Mouse (Mus musculus) intestine, postnatal 0 days (tissue): ENCODE measurements at regions not wholly inside any gene's neighbourhood (a gene's known extent, or its start where the extent isn't known, plus 50 kb on each side); places are given as distances from the start of the nearest gene placed in this dataset.

Source experiments
- ATAC-seq: fragments of 200-750 bp; cut with Nextera tagmentation; 2 replicates; pipeline ENCODE4 v1.8.0; 2017; ENCODE audit warnings: mild to moderate bottlenecking, moderate TSS enrichment, moderate library complexity
- H3K27ac ChIP-seq: fragments of 300-500 bp; sonication (generic); 2 replicates; pipeline ENCODE4 v1.5.1; 2014; ENCODE audit warnings: mild to moderate bottlenecking, low read depth, low read length, moderate library complexity
- H3K27me3 ChIP-seq: fragments of 300-500 bp; sonication (generic); replicated peaks from 2 replicates; pipeline ENCODE4 v1.6.1; 2014; ENCODE audit warnings: low read length, mixed read lengths; ENCODE audit not compliant: control insufficient read depth, insufficient read depth
- H3K36me3 ChIP-seq: fragments of 300-500 bp; sonication (generic); 2 replicates; pipeline ENCODE4 v1.6.1; 2014; ENCODE audit warnings: mild to moderate bottlenecking, moderate library complexity; ENCODE audit not compliant: control insufficient read depth, insufficient read depth
- H3K4me1 ChIP-seq: fragments of 300-500 bp; sonication (generic); replicated peaks from 2 replicates; pipeline ENCODE4 v1.6.1; 2014; ENCODE audit warnings: antibody characterized with exemption, low read length, mixed read lengths; ENCODE audit not compliant: control insufficient read depth, insufficient read depth
- H3K4me2 ChIP-seq: fragments of 300-500 bp; sonication (generic); replicated peaks from 2 replicates; pipeline ENCODE4 v1.6.1; 2014; ENCODE audit warnings: low read depth, mild to moderate bottlenecking, moderate library complexity
- H3K4me3 ChIP-seq: fragments of 300-500 bp; sonication (generic); 2 replicates; pipeline ENCODE4 v1.5.1; 2014; ENCODE audit warnings: low read depth, low read length
- H3K9ac ChIP-seq: fragments of 300-500 bp; sonication (generic); 2 replicates; pipeline ENCODE4 v1.6.1; 2014; ENCODE audit warnings: mild to moderate bottlenecking, low read depth, low read length
- H3K9me3 ChIP-seq: fragments of 300-500 bp; sonication (generic); 2 replicates; pipeline ENCODE4 v1.6.1; 2016; ENCODE audit warnings: mixed run types; ENCODE audit not compliant: control insufficient read depth
- CTCF ChIP-seq: sonication (generic); IDR thresholded peaks from 2 replicates; pipeline ENCODE4 v1.5.1; 2016; ENCODE audit warnings: low read depth, mild to moderate bottlenecking, control low read depth, antibody characterized with exemption, moderate library complexity
- WGBS: fragments of 180-500 bp; shearing (Covaris S2); extraction: QIAGEN DNeasy Blood & Tissue Kit; methylation state at CpG from one replicate; pipeline ENCODE4 v1.1.7; 2014; 5-methylcytosine and 5-hydroxymethylcytosine counted together

GRCm38 (mm10) chr13:6201516-6201915 is 340.2 kb downstream of the Klf6 start:
- Histone ChIP-seq H3K4me2 (no peak overlapping the region), H3K4me1 (no peaks in the 10 kb centered on the region), H3K4me3 (no peak overlapping the region), H3K27me3 (no peaks in the 10 kb centered on the region), H3K36me3 (no peaks in the 10 kb centered on the region), H3K27ac (no peak overlapping the region), H3K9me3 (no peaks in the 10 kb centered on the region), H3K9ac (no peak overlapping the region)
- WGBS = 85% methylated on average over 1 of the region's 1 CpGs
- ATAC-seq = no peak
- TF ChIP-seq CTCF = no peak

- no peaks in the 10 kb centered on the region for H3K4me1 ChIP-seq
- H3K27me3 ChIP-seq = no peaks in the 10 kb centered on the region
- H3K27ac ChIP-seq = no peak overlapping the region
- TF ChIP-seq CTCF = no peak
- no peak for ATAC-seq
- no peaks in the 10 kb centered on the region for H3K36me3 ChIP-seq
- H3K9me3 ChIP-seq = no peaks in the 10 kb centered on the region
- WGBS = 65% methylated on average over 4 of the region's 4 CpGs
- no peak overlapping the region for H3K9ac ChIP-seq
- no peak overlapping the region for H3K4me3 ChIP-seq
- H3K4me2 ChIP-seq = no peak overlapping the region
These were observed 343.1 kb upstream of the Pitrm1 start for GRCm38 (mm10) chr13:6204801-6205200.

- Histone ChIP-seq H3K9ac (no peak overlapping the region), H3K27ac (no peak overlapping the region), H3K9me3 (no peaks in the 10 kb centered on the region), H3K4me1 (no peaks in the 10 kb centered on the region), H3K27me3 (no peaks in the 10 kb centered on the region), H3K4me3 (no peak overlapping the region), H3K4me2 (no peak overlapping the region), H3K36me3 (no peaks in the 10 kb centered on the region)
- WGBS = 58% methylated on average over 2 of the region's 2 CpGs
- TF ChIP-seq CTCF = no peak
- no peak for ATAC-seq
These were observed 335.4 kb upstream of the Pitrm1 start for GRCm38 (mm10) chr13:6212550-6212949.

GRCm38 (mm10) chr13:6214189-6214588 is 333.8 kb upstream of the Pitrm1 start:
- H3K4me1 ChIP-seq = no peaks in the 10 kb centered on the region
- no peak for TF ChIP-seq CTCF
- no peak overlapping the region for H3K27ac ChIP-seq
- H3K27me3 ChIP-seq = no peaks in the 10 kb centered on the region
- H3K9me3 ChIP-seq = no peaks in the 10 kb centered on the region
- H3K9ac ChIP-seq = no peak overlapping the region
- no peak overlapping the region for H3K4me3 ChIP-seq
- 57% methylated on average over 2 of the region's 2 CpGs for WGBS
- ATAC-seq = peak; percentile 97
- no peaks in the 10 kb centered on the region for H3K36me3 ChIP-seq
- no peak overlapping the region for H3K4me2 ChIP-seq

- Histone ChIP-seq H3K4me2 (no peak overlapping the region), H3K27me3 (no peaks in the 10 kb centered on the region), H3K4me1 (no peaks in the 10 kb centered on the region), H3K36me3 (no peaks in the 10 kb centered on the region), H3K9me3 (no peaks in the 10 kb centered on the region), H3K4me3 (no peak overlapping the region), H3K27ac (no peak overlapping the region), H3K9ac (no peak overlapping the region)
- ATAC-seq = no peak
- TF ChIP-seq CTCF = no peak
- WGBS = 84% methylated on average over 7 of the region's 7 CpGs
These were observed 321.8 kb upstream of the Pitrm1 start for GRCm38 (mm10) chr13:6226087-6226643.

DNA sequence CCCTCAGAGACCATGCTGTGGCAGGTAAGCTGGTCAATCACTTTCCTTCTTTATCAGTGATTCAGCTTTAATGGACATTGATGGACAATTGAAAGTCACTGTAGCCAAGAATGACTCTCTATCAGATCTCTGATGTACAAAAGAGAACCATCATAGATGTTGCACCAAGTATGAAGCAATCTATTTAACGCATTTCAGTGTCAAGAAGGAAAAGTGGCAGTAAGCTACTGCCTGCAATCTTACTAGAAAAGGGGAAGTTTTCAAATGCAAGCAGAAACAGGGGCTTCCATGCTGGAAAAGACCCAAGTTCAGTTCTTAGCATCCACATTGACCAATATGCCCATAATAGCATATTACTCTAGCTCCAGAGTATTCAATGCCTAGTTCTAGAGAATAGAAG is 319.7 kb upstream of the Pitrm1 start:
- WGBS = 95% methylated on average over 1 of the region's 1 CpGs
- no peaks in the 10 kb centered on the region for H3K9me3 ChIP-seq
- no peaks in the 10 kb centered on the region for H3K27me3 ChIP-seq
- TF ChIP-seq CTCF = no peak
- H3K9ac ChIP-seq = no peak overlapping the region
- no peak for ATAC-seq
- no peaks in the 10 kb centered on the region for H3K36me3 ChIP-seq
- H3K4me1 ChIP-seq = no peaks in the 10 kb centered on the region
- H3K4me2 ChIP-seq = no peak overlapping the region
- no peak overlapping the region for H3K27ac ChIP-seq
- H3K4me3 ChIP-seq = no peak overlapping the region

- H3K36me3 ChIP-seq = no peaks in the 10 kb centered on the region
- TF ChIP-seq CTCF = no peak
- WGBS = 92% methylated on average over 1 of the region's 1 CpGs
- H3K4me2 ChIP-seq = no peak overlapping the region
- no peaks in the 10 kb centered on the region for H3K27me3 ChIP-seq
- no peak overlapping the region for H3K9ac ChIP-seq
- no peak overlapping the region for H3K4me3 ChIP-seq
- no peaks in the 10 kb centered on the region for H3K4me1 ChIP-seq
- H3K9me3 ChIP-seq = no peaks in the 10 kb centered on the region
- no peak for ATAC-seq
- H3K27ac ChIP-seq = no peak overlapping the region
These were observed 312.6 kb upstream of the Pitrm1 start for GRCm38 (mm10) chr13:6235394-6235793.
